Mouse (Mus musculus): Measurements from ENCODE around the gene Gabrb3. TPM values are rescaled to one million over a fixed set of nuclear protein-coding genes. Genes with fewer than 3 reads are reported as not detected.

Gene Gabrb3
- polyA plus RNA-seq, 1 experiment, result not detected

DNA sequence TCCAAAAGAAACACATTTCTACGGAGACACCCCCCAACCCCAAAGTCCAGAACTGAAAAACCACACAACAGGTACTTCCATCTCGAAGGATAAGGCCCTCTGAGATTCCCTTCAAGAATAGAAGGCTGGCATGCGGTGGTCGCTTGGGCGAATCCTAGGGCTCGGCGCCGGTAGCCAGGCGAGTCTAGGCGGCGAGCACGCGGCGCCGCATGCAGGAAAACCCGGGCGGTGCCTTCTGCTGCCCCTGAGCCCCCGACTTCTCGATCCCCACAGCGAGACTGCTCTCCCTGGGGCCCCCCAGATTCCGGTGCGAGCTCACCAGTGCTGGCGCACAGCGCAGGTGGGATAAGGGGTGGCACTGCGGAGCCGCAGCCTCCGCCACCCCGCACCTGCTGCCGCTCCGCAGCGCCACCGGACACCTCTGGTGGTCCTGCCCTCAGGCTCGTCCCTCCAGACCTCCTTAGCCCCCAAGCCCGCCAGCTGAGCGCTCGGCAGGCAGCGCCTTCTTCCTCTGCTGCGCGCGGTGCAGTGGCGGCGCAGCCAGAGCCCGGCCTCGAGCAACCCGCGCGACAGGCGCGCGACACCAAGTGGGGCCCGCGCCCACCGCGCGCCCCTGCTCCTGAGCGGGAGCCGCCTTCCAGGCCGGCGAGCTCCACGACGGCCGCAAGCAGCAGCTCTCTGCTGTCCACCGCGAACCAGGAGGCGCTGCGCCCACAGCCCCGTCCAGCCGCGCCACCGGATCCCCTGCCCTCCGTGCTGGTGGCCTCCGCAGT, 89.6 kb downstream of the Gabrb3 start:
- Histone ChIP-seq H3K36me3 (ENCODE audit: control insufficient read depth) (no peaks in the 10 kb centered on the region), H3K4me1 (ENCODE audit: control insufficient read depth) (no peaks in the 10 kb centered on the region), H3K9me3 (ENCODE audit: control insufficient read depth, low read length) (no peaks in the 10 kb centered on the region; the same call in 1 of the 2 replicates), H3K4me3 (replicated peaks) (no peak overlapping the region), H3K27me3 (ENCODE audit: control insufficient read depth) (peaks cover 30% of the 10 kb centered on the region)
- TF ChIP-seq TAL1 (IDR thresholded peaks at IDR 0.05; ENCODE audit: low read length) (no peak), GATA1 (IDR thresholded peaks at IDR 0.05; ENCODE audit: low read length) (no peak)

GRCm38 (mm10) chr7:57509681-57510141, 90.2 kb downstream of the Gabrb3 start, which contains the start of gene Gabra5:
TSS of gene Gabra5 (minus strand) at chr7:57510059.
- H3K4me3 ChIP-seq (replicated peaks), result no peak within 1 kb of the TSS
- no peaks in the 10 kb centered on the region; the same call in 1 of the 2 replicates for H3K9me3 ChIP-seq (ENCODE audit: control insufficient read depth, low read length)
- no peak for TF ChIP-seq TAL1 (IDR thresholded peaks at IDR 0.05; ENCODE audit: low read length)
- H3K27me3 ChIP-seq (ENCODE audit: control insufficient read depth), result peaks cover 30% of the 10 kb centered on the region
- H3K4me1 ChIP-seq (ENCODE audit: control insufficient read depth), result no peaks in the 10 kb centered on the region
- no peaks in the 10 kb centered on the region for H3K36me3 ChIP-seq (ENCODE audit: control insufficient read depth)

- no peak overlapping the region for H3K4me3 ChIP-seq (replicated peaks)
- H3K36me3 ChIP-seq (ENCODE audit: control insufficient read depth), result no peaks in the 10 kb centered on the region
- peaks cover 28% of the 10 kb centered on the region for H3K27me3 ChIP-seq (ENCODE audit: control insufficient read depth)
- TF ChIP-seq GATA1 (IDR thresholded peaks at IDR 0.05; ENCODE audit: low read length), result no peak
- TF ChIP-seq TAL1 (IDR thresholded peaks at IDR 0.05; ENCODE audit: low read length), result no peak
- no peaks in the 10 kb centered on the region; the same call in 1 of the 2 replicates for H3K9me3 ChIP-seq (ENCODE audit: control insufficient read depth, low read length)
- no peaks in the 10 kb centered on the region for H3K4me1 ChIP-seq (ENCODE audit: control insufficient read depth)
Observed at GRCm38 (mm10) chr7:57512955-57513354, 93.5 kb downstream of the Gabrb3 start.

DNA sequence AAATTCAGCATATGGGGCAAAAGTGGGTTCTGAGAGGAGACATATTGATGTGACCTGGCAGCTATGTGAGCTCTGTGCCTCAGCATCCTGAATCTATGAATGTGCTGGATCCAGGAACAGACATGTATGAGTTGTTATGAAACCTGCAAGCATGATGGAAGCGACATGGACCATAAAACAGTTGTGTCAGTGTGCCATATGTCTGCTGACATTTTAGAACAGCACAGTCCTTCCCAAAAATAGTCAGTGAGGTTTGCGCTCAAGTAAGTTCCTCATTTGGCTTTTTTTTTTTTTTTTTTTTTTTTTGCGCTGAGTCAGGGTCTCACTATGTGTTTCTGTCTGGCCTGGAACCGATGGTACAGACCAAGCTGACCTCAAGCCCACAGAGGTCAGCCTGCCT, 110.0 kb downstream of the Gabrb3 start:
- Histone ChIP-seq H3K4me3 (replicated peaks) (no peak overlapping the region), H3K4me1 (ENCODE audit: control insufficient read depth) (no peaks in the 10 kb centered on the region), H3K9me3 (ENCODE audit: control insufficient read depth, low read length) (peaks cover 10% of the 10 kb centered on the region), H3K27me3 (ENCODE audit: control insufficient read depth) (no peaks in the 10 kb centered on the region), H3K36me3 (ENCODE audit: control insufficient read depth) (no peaks in the 10 kb centered on the region)
- no peak for TF ChIP-seq GATA1 (IDR thresholded peaks at IDR 0.05; ENCODE audit: low read length)
- TF ChIP-seq TAL1 (IDR thresholded peaks at IDR 0.05; ENCODE audit: low read length), result no peak

- no peak for TF ChIP-seq GATA1 (IDR thresholded peaks at IDR 0.05; ENCODE audit: low read length)
- no peak for TF ChIP-seq TAL1 (IDR thresholded peaks at IDR 0.05; ENCODE audit: low read length)
- peaks cover 10% of the 10 kb centered on the region for H3K9me3 ChIP-seq (ENCODE audit: control insufficient read depth, low read length)
- no peak overlapping the region for H3K4me3 ChIP-seq (replicated peaks)
- no peaks in the 10 kb centered on the region for H3K27me3 ChIP-seq (ENCODE audit: control insufficient read depth)
- no peaks in the 10 kb centered on the region for H3K4me1 ChIP-seq (ENCODE audit: control insufficient read depth)
- H3K36me3 ChIP-seq (ENCODE audit: control insufficient read depth), result no peaks in the 10 kb centered on the region
Observed at GRCm38 (mm10) chr7:57529954-57530353, 110.5 kb downstream of the Gabrb3 start.

DNA sequence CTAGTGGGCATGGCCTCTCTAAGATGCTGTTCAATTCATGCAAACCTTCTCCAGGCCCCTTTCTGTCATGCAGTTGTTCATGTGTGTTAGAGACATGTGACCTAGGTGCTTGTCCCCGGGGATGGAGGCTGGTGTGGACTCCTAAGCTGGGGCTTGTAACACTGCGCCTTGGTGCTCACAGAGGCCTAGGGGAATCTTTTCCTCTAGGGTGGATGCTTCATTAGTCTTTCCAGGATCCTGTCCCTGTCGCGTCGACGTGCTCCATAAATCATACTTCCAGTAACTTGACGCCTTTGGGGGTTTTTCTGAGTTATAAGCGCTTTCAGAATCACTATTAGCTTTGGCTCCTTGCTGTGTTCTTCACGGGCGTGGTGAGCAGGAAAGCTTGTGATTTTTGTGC, 113.2 kb downstream of the Gabrb3 start:
- H3K4me1 ChIP-seq (ENCODE audit: control insufficient read depth), result no peaks in the 10 kb centered on the region
- no peaks in the 10 kb centered on the region for H3K36me3 ChIP-seq (ENCODE audit: control insufficient read depth)
- H3K4me3 ChIP-seq (replicated peaks), result no peak overlapping the region
- TF ChIP-seq GATA1 (IDR thresholded peaks at IDR 0.05; ENCODE audit: low read length), result no peak
- no peak for TF ChIP-seq TAL1 (IDR thresholded peaks at IDR 0.05; ENCODE audit: low read length)
- H3K9me3 ChIP-seq (ENCODE audit: control insufficient read depth, low read length), result peaks cover 10% of the 10 kb centered on the region
- no peaks in the 10 kb centered on the region for H3K27me3 ChIP-seq (ENCODE audit: control insufficient read depth)

GRCm38 (mm10) chr7:57538565-57538964, 119.1 kb downstream of the Gabrb3 start:
- Histone ChIP-seq H3K9me3 (ENCODE audit: control insufficient read depth, low read length) (no peaks in the 10 kb centered on the region), H3K36me3 (ENCODE audit: control insufficient read depth) (no peaks in the 10 kb centered on the region), H3K4me3 (replicated peaks) (no peak overlapping the region), H3K27me3 (ENCODE audit: control insufficient read depth) (no peaks in the 10 kb centered on the region), H3K4me1 (ENCODE audit: control insufficient read depth) (no peaks in the 10 kb centered on the region)
- TF ChIP-seq TAL1 (IDR thresholded peaks at IDR 0.05; ENCODE audit: low read length), result no peak
- TF ChIP-seq GATA1 (IDR thresholded peaks at IDR 0.05; ENCODE audit: low read length), result no peak

DNA sequence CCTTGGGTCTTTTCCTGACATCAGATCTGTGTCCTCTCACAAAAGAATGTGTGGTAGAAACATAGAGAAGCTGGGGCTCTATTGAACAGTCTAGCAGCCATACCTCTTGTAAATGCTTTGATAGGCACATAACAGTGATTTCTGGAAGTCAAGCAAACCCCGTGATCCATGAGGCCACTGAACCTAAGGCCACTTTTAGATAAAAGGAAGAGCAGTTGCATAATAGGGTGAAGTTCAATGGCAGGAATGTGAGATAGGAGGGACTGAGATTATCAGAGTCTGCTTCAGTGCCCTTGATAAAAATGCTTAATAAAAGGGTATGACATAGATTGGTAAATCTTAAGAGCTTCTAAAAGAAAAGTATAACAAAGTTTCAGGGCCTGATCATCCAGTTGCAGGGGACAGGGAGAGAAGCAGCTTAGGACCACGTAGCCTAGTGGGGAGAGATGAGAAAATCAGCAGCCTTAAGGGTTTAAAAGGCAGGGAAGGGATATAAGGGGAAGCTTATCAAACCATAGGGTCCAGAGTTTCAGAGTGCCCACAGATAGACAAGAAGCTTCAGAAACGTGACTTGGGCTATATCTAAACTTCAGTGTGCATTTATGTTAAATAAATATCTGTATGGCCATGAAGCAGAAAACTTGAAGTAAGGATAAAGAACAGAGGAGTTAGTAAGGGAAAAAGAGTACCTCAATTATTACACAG, 141.4 kb downstream of the Gabrb3 start:
- no peaks in the 10 kb centered on the region for H3K9me3 ChIP-seq (ENCODE audit: control insufficient read depth, low read length)
- no peaks in the 10 kb centered on the region for H3K27me3 ChIP-seq (ENCODE audit: control insufficient read depth)
- H3K4me3 ChIP-seq (replicated peaks), result no peak overlapping the region
- H3K36me3 ChIP-seq (ENCODE audit: control insufficient read depth), result no peaks in the 10 kb centered on the region
- no peak for TF ChIP-seq TAL1 (IDR thresholded peaks at IDR 0.05; ENCODE audit: low read length)
- TF ChIP-seq GATA1 (IDR thresholded peaks at IDR 0.05; ENCODE audit: low read length), result no peak
- no peaks in the 10 kb centered on the region for H3K4me1 ChIP-seq (ENCODE audit: control insufficient read depth)

- H3K27me3 ChIP-seq (ENCODE audit: control insufficient read depth), result no peaks in the 10 kb centered on the region
- TF ChIP-seq GATA1 (IDR thresholded peaks at IDR 0.05; ENCODE audit: low read length) (no peak), TAL1 (IDR thresholded peaks at IDR 0.05; ENCODE audit: low read length) (no peak)
- no peak overlapping the region for H3K4me3 ChIP-seq (replicated peaks)
- H3K36me3 ChIP-seq (ENCODE audit: control insufficient read depth), result no peaks in the 10 kb centered on the region
- no peaks in the 10 kb centered on the region for H3K9me3 ChIP-seq (ENCODE audit: control insufficient read depth, low read length)
- H3K4me1 ChIP-seq (ENCODE audit: control insufficient read depth), result no peaks in the 10 kb centered on the region
Observed at GRCm38 (mm10) chr7:57564403-57564802, 144.9 kb downstream of the Gabrb3 start.
